Mouse (Mus musculus): Measurements from ENCODE around the gene Rapgef4.

GRCm38 (mm10) chr2:72267390-72267789 lies 286.4 kb downstream of the Rapgef4 start:
- TF ChIP-seq ZNF384 (IDR thresholded peaks at IDR 0.05; ENCODE audit: low read depth, low read length) (no peak), MAFK (IDR thresholded peaks at IDR 0.05; ENCODE audit: insufficient read depth, low read depth, low read length) (no peak)

All from ES-E14 (cell line).